Mouse (Mus musculus) heart, adult 2 months (tissue): ENCODE measurements around the gene Mcoln3. TPM values are rescaled to one million over a fixed set of nuclear protein-coding genes. Genes with fewer than 3 reads are reported as not detected.

Experiments used
- DNase-seq, 2 experiments: peaks; one replicate each; pipeline ENCODE4 v3.0.0; 2021
- H3K27ac ChIP-seq: fragments of 200-600 bp; 2 replicates; pipeline ENCODE4 v1.8.1; 2022
- H3K27me3 ChIP-seq: fragments of 200-500 bp; 2 replicates; pipeline ENCODE4 v1.6.1; 2012; ENCODE audit warnings: mild to moderate bottlenecking, low read length, inconsistent platforms, mixed read lengths; ENCODE audit not compliant: control insufficient read depth, insufficient read depth
- H3K36me3 ChIP-seq: fragments of 200-500 bp; 2 replicates; pipeline ENCODE4 v1.6.1; 2012; ENCODE audit warnings: low read length, inconsistent platforms; ENCODE audit not compliant: control insufficient read depth, insufficient read depth
- H3K4me1 ChIP-seq: fragments of 200-500 bp; 2 replicates; pipeline ENCODE4 v1.6.1; 2011; ENCODE audit warnings: low read length; ENCODE audit not compliant: control insufficient read depth, insufficient read depth
- H3K4me3 ChIP-seq: fragments of 200-600 bp; 2 replicates; pipeline ENCODE4 v1.8.1; 2022
- H3K79me2 ChIP-seq: fragments of 200-500 bp; replicated peaks from 2 replicates; pipeline ENCODE4 v1.6.1; 2012; ENCODE audit warnings: mild to moderate bottlenecking, inconsistent platforms, low read length, moderate library complexity, mixed read lengths; ENCODE audit not compliant: control insufficient read depth, insufficient read depth
- H3K9ac ChIP-seq: fragments of 200-500 bp; 2 replicates; pipeline ENCODE4 v1.6.1; 2012; ENCODE audit warnings: low read depth, mild to moderate bottlenecking, control low read depth, inconsistent platforms, low read length, mixed read lengths
- CTCF ChIP-seq: fragments of 200-600 bp; IDR thresholded peaks from 2 replicates; pipeline ENCODE4 v1.8.1; 2022; ENCODE audit warnings: antibody characterized with exemption, mild to moderate bottlenecking, moderate library complexity
- EP300 ChIP-seq: fragments of 200-500 bp; IDR thresholded peaks from 2 replicates; pipeline ENCODE4 v1.6.1; 2011; ENCODE audit warnings: low read depth, low read length, control low read depth; ENCODE audit not compliant: insufficient read depth
- POLR2A ChIP-seq: fragments of 200-500 bp; IDR thresholded peaks from 2 replicates; pipeline ENCODE4 v1.6.1; 2011; ENCODE audit warnings: mild to moderate bottlenecking, low read depth, low read length, control low read depth; ENCODE audit not compliant: insufficient read depth
- WGBS: fragments of 180-500 bp; shearing (Covaris S2); methylation state at CpG from one replicate; pipeline ENCODE4 v1.1.7; 2018; 5-methylcytosine and 5-hydroxymethylcytosine counted together
- intact Hi-C: fragments of 180-260 bp; cut with DNase I; formaldehyde crosslinking; loops from one replicate; pipeline ENCODE4 v1.15.1; 2025
- polyA plus RNA-seq: library from polyadenylated mRNA; depleted of rRNA; stranded (reverse); fragments of >200 nt; gene quantifications from 2 replicates; pipeline ENCODE4 v1.2.3, GENCODE M21; 2012
- total RNA-seq, 2 experiments: library from RNA; stranded (reverse); gene quantifications; 2 replicates each; pipeline ENCODE4 v1.2.3; 2021

Mcoln3 gene
- total and polyA plus RNA-seq, 3 experiments: not detected

DNA sequence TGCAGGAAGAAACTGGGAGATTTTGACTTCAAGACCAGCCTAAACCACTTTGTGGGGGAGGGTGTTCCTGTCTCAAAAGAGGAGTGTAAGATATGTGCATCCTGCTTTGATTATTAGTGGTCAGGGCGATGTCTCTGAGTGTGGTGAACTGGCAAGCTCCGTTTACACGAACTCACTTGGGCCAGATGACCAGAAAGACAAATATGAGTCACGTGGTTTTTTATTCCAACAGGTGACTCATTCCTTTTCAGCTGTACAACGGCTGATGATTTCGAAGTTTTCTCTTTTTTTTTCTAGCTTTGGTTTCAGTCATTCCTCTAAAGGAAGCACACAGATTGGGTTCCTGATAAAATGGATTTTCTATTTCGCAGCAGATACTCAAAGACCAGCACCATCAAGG, 60.0 kb downstream of the Mcoln3 start:
- H3K4me3 ChIP-seq: no peak overlapping the region
- H3K4me1 ChIP-seq: no peaks in the 10 kb centered on the region
- no peak overlapping the region for H3K9ac ChIP-seq
- no peaks in the 10 kb centered on the region for H3K27me3 ChIP-seq
- intact Hi-C loops: loop anchor here (2.0 to 5.0 kb wide), 2 partner anchors 70 to 234 kb away; partner anchors contain the start of gene Wdr63
- no peak for DNase-seq
- no peaks in the 10 kb centered on the region for H3K36me3 ChIP-seq
- no peak overlapping the region for H3K27ac ChIP-seq
- H3K79me2 ChIP-seq: no peaks in the 10 kb centered on the region
- no peak for TF ChIP-seq CTCF
- no peak for TF ChIP-seq EP300
- no peak for TF ChIP-seq POLR2A
- 34% methylated on average over 7 of the region's 7 CpGs for WGBS

DNA sequence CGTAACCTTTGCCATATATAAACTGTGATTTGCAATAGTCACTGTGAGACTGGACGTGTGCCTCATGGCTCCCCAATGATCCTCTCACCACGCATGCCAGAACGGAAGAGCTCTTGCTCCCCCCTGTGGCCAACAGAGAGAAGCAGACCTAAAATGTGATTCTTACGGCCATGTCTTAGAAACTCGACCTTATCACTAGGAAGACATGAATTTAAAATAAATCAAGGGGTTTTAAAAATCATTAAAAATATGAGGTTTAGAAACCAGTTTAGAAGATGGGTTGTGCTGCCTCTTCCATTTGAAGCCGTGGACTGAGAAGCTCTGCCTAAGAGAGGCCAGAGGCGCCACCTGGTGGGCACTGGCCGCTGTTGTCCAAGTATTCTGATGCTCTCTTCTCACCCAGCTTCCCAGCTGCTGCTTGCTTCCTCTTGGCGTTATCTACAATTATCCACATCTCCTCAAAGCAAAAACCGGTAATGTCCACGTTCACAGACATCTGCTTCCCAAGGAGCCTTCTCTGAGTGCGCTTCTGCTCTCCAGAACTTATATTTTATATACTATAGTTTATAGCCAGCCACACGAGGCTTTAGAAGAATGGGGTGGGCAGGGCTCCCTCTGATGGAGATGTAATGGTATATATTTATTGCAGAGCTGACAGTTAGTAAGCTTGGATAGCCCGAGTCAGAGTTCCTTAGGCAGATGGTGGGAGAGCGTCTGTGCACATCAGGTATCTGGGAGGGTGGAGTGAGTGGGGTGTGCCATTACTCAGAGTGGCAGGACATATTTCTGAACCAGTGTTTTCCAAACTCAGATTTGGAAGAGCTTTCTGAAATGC, 60.7 kb downstream of the Mcoln3 start:
- no peak overlapping the region for H3K27ac ChIP-seq
- no peak overlapping the region for H3K9ac ChIP-seq
- DNase-seq: peak; percentile 73 to 81
- TF ChIP-seq CTCF: peak; percentile 93
- no peak for TF ChIP-seq POLR2A
- intact Hi-C loops: loop anchor here (1.0 to 5.0 kb wide), 3 partner anchors 71 to 235 kb away; partner anchors contain the start of gene Wdr63
- H3K79me2 ChIP-seq: no peaks in the 10 kb centered on the region
- whole genome bisulfite sequencing: 3% methylated on average over 16 of the region's 16 CpGs
- no peaks in the 10 kb centered on the region for H3K36me3 ChIP-seq
- H3K4me1 ChIP-seq: no peaks in the 10 kb centered on the region
- no peaks in the 10 kb centered on the region for H3K27me3 ChIP-seq
- peak overlapping the region; percentile 36; the same call in 1 of the 2 replicates for H3K4me3 ChIP-seq

DNA sequence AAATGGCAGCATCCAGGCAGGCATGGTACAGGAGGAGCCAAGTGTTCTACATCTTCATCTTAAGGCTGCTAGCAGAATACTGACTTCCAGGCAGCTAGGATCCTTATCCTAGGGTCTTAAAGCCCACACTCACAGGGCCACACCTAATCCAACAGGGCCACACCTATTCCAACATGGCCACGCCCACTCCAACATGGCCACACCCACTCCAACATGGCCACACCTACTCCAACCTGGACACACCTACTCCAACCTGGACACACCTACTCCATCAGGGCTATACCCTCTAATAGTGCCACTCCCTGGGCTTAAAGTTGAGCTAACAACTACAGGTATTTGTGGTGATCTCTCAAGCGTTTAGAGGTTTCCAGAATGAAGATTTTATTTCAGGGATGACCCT, 63.1 kb downstream of the Mcoln3 start:
- 43% methylated on average over 2 of the region's 2 CpGs for WGBS

GRCm38 (mm10) chr3:146180986-146181385, 63.7 kb downstream of the Mcoln3 start:
- Histone ChIP-seq H3K9ac (no peak overlapping the region), H3K4me1 (no peaks in the 10 kb centered on the region), H3K27me3 (no peaks in the 10 kb centered on the region), H3K4me3 (no peak overlapping the region), H3K36me3 (no peaks in the 10 kb centered on the region), H3K79me2 (no peaks in the 10 kb centered on the region), H3K27ac (no peak overlapping the region)
- peak in 1 of 2 experiments; percentile 51 for DNase-seq
- intact Hi-C loops: loop anchor here (10.0 kb wide), 2 partner anchors 734 to 764 kb away; no protein-coding TSS in a partner anchor
- TF ChIP-seq CTCF (peak; percentile 74), POLR2A (no peak), EP300 (no peak)
- WGBS: 39% methylated on average over 3 of the region's 3 CpGs

More for the DNA sequence above, 63.1 kb downstream of the Mcoln3 start:
- Histone ChIP-seq H3K36me3 (no peaks in the 10 kb centered on the region), H3K27ac (no peak overlapping the region), H3K4me1 (no peaks in the 10 kb centered on the region), H3K9ac (no peak overlapping the region), H3K79me2 (no peaks in the 10 kb centered on the region), H3K27me3 (no peaks in the 10 kb centered on the region), H3K4me3 (no peak overlapping the region)
- DNase-seq: no peak
- TF ChIP-seq POLR2A (no peak), CTCF (no peak), EP300 (no peak)
- intact Hi-C loops: loop anchor here (10.0 kb wide), 2 partner anchors 734 to 764 kb away; no protein-coding TSS in a partner anchor

- Histone ChIP-seq H3K79me2 (no peaks in the 10 kb centered on the region), H3K9ac (no peak overlapping the region), H3K36me3 (no peaks in the 10 kb centered on the region), H3K27me3 (no peaks in the 10 kb centered on the region), H3K27ac (no peak overlapping the region), H3K4me3 (no peak overlapping the region), H3K4me1 (no peaks in the 10 kb centered on the region)
- TF ChIP-seq EP300 (peak; percentile 68; the same call in 1 of the 2 replicates), POLR2A (no peak), CTCF (peak; percentile 99)
- peak; percentile 34 to 39 for DNase-seq
- 28% methylated on average over 13 of the region's 13 CpGs for WGBS
- intact Hi-C loops: loop anchor here (2.0 to 10.0 kb wide), 4 partner anchors 144 to 760 kb away; no protein-coding TSS in a partner anchor
These were observed 67.9 kb downstream of the Mcoln3 start for GRCm38 (mm10) chr3:146184992-146185657.

DNA sequence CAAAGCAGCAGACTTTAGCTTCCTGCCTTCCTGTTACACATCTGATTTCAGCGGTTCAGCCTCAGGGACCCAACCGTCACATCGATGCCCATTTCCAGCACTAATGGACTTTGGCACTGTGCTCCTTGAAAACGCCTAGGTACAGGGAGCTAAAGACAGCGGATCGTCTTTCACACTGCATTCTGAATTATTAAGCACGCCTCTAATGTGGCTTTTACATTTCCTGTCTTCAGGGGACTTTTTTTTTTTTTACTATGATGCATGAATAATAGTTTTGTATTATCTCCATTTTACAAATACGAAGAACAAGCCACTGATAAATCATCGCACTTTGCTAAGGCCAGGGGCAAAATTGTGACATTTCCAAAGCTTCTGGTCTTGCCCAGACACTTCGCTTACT, 68.8 kb downstream of the Mcoln3 start:
- no peak for DNase-seq
- H3K36me3 ChIP-seq: no peaks in the 10 kb centered on the region
- no peaks in the 10 kb centered on the region for H3K4me1 ChIP-seq
- H3K79me2 ChIP-seq: no peaks in the 10 kb centered on the region
- H3K27me3 ChIP-seq: no peaks in the 10 kb centered on the region
- intact Hi-C loops: loop anchor here (5.0 to 10.0 kb wide), 3 partner anchors 156 to 759 kb away; no protein-coding TSS in a partner anchor
- TF ChIP-seq CTCF: no peak
- no peak overlapping the region for H3K4me3 ChIP-seq
- no peak overlapping the region for H3K9ac ChIP-seq
- no peak overlapping the region for H3K27ac ChIP-seq
- WGBS: 83% methylated on average over 10 of the region's 10 CpGs
